Mouse (Mus musculus) right cerebral cortex, postnatal 36 days (tissue): Measurements from ENCODE around the gene Aldh3a2.
"Not testable (repeated sequence)": the region's sequence is repeated elsewhere in the genome, so short reads cannot be mapped to it uniquely, and the experiment has no call there.

Source experiments
- DNase-seq, 2 experiments: peaks; one replicate each; pipeline ENCODE4 v3.0.0; 2022; ENCODE audit warnings: low spot score in 2 of 2, mixed read lengths in 1 of 2

Aldh3a2 gene

GRCm38 (mm10) chr11:61212102-61212501, 55.2 kb downstream of the Aldh3a2 start:
- no peak for DNase-seq

DNA sequence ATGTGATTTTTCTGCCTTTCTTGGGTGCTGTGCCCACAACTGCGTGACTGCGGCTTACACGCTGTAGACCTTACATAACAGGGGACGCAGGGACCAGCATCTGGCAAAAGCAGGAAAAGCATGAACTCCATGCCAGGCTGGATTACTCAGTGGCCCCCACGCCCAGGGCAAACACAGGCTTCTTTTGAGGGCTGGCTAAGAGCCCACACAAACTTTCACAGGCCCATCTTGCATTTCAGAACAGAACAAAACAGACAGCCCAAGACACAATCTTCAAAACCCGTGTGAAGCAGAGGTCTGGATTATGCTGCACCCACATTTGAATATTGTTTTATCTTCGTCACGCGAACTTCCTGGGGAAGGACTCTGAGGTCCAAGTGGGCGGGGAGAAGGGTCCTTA, 58.9 kb downstream of the Aldh3a2 start:
- no peak for DNase-seq

DNA sequence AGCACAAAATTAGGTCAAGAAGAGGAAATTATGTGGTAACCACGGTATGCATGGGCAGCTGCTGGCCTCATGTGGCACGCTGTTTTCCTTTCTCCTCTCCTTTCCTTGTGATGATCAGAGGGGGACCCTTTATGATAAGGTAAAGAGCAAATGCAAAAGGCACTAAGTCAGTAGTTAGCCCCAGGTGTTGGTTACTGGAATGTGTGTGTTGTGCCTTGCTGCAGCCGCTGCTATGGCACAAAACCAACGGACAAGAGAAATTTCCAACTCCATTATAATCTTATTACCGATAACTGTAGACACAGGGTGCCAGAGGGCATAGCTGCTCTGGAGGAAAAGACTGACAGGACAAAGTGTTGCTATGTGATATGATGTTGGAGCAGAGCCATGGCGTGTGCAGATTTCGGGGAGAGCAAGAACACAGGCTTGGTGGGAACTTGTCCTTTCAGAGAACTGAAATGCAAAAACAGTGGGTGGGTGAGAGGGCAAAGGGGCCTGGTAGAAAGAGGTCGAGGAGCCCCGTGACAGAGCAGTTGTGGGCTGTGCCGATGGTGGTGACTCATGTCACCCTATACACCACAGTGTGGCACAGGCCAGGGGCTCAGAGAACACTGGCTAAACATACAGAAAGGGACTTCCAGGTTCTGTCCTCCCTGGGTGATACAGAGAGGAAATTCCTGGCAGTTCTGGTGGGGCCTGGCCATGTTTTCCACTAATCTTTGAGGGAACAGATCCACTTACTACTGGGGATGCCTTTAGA, 59.6 kb downstream of the Aldh3a2 start, which contains the start of gene Aldh3a1:
Gene Aldh3a1 (plus strand): TSS at position 51 of the 760 bp plus-strand sequence.
- DNase-seq, result no peak

DNA sequence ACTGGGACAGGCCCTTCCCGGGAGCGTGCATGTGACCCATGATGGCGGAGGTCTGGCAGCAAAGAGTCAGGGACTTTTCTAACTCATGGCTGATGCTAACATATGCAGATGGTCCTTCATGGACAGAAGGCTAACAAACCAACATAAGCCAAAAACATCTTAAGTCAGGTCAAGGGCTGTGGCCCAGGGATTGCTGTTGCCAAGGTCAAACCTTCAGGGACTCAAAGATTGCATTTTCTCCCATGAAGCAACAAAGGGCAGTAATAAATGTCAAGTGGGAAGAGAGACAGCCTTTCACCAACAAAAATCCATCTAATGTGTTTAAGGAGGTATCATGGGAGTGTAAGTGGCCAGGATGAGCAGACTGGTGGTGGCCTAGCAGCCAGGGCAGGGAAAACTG, 61.1 kb downstream of the Aldh3a2 start:
- no peak for DNase-seq

GRCm38 (mm10) chr11:61205167-61205950, 61.9 kb downstream of the Aldh3a2 start:
- DNase-seq, result no peak

DNA sequence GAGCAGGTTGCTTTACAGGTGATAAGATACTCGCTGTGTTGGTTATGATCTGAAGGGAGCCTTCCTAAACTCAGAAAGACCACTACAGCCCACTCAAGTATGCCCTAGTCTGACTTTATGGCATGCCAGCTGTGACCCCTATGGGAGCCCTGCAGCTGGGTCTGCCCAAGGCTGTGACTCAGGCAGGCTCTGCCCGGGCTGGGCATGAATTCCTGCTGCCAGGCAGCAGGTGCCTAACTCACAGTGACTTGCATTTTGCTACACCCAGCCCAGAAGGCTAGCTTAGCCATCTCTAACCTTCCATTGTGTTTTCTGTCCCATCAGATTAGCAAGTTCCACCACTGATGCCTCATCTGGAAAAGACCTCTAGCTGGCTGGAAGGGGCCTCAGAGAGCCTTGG, 64.5 kb downstream of the Aldh3a2 start:
- no peak for DNase-seq

DNA sequence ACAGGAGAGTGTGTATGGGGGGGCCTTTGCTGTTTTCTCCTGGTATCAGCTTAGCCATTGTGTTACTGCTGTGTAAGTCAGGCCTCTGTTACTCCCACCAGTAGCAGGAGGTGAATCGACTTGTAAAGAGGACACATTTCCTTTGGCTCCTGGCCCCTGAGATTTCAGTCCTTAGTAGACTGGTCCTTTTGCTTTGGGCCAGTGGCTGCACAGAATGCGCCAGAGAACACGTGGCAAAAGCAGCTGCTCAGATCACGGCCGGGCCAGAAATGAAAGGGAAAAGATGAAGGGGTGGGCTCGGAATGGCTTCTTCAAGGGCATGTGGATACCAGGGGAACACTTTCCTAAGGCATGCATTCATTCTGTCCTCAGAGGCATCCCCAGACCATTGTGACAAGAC, 65.1 kb downstream of the Aldh3a2 start:
- no peak for DNase-seq

GRCm38 (mm10) chr11:61199620-61200362, 67.5 kb downstream of the Aldh3a2 start:
- DNase-seq, result no peak

- DNase-seq, result no peak
Observed at GRCm38 (mm10) chr11:61197935-61198334, 69.3 kb downstream of the Aldh3a2 start.

- DNase-seq, result no peak
Observed at GRCm38 (mm10) chr11:61196616-61197353, 70.5 kb downstream of the Aldh3a2 start.

- DNase-seq, result peak; percentile 56 to 62
Observed at GRCm38 (mm10) chr11:61193392-61193791, 73.9 kb downstream of the Aldh3a2 start.

DNA sequence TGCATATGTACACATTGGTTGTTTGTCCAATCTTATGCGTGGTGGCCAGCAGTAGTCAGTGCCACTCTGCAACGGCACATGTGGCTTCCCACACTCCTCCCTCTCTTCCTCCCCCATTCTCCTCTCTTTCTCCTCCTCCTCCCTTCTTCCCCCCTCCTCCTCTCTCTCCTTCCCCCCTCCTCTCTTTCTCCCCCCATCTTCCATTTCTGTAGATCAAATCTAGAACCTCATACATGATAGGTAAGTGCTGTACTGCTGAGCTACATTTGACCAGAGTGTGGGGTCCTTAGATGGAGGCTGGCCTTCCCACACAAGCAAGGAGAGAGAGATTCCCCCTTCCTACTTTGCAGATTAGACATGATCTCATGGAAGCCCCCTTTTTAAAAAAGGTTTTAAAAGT, 74.5 kb downstream of the Aldh3a2 start:
- DNase-seq, result no peak

DNA sequence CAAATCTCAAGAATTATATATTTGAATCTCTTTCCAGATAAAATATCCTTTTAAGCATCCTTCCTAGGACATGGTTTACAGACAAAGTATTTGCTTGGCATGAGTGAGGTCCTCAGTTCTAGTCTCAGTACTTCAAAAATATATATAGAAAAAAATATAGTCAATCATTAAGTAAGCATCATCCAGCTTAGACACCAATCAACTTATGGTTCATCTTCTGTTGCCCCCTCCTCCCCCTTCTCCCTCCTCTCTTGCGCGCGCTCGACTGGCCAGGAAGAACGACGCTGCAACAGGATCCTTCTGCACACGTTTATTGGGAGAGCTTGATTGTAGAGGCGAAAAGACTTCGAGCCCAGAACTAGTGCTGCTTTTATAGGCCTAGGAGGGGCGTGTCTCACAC, 75.1 kb downstream of the Aldh3a2 start:
- not testable (repeated sequence) for DNase-seq

DNA sequence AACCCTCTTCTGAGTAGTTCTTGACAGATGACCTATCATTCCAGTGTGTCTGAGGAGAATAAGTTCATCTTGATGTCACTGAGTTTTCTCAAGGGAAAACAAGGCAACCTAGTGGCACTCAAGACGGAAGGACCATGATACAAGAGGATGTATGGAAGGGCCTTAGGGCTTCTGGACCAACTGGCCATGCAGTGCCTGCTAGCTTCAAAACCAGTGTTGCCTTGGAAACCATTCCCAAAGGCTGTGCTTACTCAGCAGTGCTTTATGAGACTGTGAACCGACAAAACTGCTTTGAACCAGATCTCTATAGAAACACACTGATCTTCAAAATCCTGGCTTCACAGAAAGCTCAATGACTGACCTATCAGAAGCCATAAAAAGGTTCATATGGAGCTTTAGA, 76.5 kb downstream of the Aldh3a2 start:
- DNase-seq, result no peak

GRCm38 (mm10) chr11:61183820-61184219, 83.4 kb downstream of the Aldh3a2 start:
- no peak for DNase-seq

GRCm38 (mm10) chr11:61181624-61182023, 85.6 kb downstream of the Aldh3a2 start:
- no peak for DNase-seq

DNA sequence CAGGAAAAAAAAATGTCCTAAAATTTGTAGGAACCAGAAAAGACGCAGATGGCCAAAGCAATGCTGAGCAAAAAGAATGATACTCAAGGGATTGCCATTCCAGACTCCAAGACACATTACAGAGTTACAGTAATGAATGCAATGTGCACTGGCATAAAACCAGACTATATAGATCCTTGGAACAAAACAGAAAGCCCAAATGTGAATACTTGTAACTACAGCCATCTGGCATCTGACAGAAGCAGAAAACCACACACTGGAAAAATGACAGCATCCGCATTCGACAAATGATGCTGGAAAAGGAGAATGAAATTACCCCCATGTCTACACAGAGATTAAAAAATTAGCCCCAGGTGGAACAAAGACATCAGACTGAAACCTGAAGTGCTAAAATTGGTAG, 86.9 kb downstream of the Aldh3a2 start:
- no peak for DNase-seq

GRCm38 (mm10) chr11:61176321-61176720, 90.9 kb downstream of the Aldh3a2 start:
- DNase-seq, result no peak

DNA sequence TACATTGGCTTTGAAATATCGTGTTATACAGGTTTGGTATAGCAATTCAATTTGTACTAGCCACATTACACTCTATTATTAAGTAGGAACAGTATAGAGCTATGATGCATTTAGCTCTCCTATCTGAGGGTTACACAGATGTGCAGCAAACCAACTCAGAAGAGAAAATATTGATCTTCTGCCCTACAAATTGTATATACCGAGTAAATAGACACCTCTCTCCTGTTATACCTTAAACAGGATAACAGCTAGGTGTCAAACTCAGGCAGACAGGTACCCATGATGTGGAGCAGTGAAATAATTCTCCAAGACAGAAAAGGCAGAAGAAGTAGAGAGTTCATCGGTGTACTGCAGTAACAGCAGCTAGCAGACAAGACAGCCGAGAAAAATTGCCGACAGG, 91.5 kb downstream of the Aldh3a2 start:
- no peak for DNase-seq

- DNase-seq, result peak; percentile 100
Observed at GRCm38 (mm10) chr11:61174821-61175658, 92.2 kb downstream of the Aldh3a2 start, which contains the start of gene Usp22. Gene Usp22 (minus strand): TSS chr11:61175055.
